Mouse (Mus musculus): ENCODE measurements at regions not wholly inside any gene's neighbourhood (a gene's known extent, or its start where the extent isn't known, plus 50 kb on each side); places are given as distances from the start of the nearest gene placed in this dataset.

DNA sequence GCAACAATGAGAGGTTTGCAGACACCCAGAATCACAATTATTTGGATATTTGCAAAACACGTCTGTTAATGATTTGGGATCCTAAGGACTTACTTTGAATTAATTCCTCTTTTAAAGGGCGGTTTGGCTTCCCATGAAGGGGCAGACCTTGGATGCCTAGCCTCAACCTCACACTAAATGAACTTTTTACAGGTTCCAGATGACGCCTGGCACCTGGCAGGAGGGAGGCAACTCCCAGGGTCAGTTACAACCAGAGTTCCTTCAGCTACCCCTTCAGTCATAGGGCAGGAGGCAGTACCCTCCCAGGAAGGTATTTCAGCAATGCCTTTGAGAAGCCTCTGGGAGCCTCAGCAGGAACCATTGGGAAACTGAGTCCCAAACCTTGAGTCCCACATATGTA lies 57.9 kb upstream of the Stx18 start:
- DNase-seq: no peak

DNA sequence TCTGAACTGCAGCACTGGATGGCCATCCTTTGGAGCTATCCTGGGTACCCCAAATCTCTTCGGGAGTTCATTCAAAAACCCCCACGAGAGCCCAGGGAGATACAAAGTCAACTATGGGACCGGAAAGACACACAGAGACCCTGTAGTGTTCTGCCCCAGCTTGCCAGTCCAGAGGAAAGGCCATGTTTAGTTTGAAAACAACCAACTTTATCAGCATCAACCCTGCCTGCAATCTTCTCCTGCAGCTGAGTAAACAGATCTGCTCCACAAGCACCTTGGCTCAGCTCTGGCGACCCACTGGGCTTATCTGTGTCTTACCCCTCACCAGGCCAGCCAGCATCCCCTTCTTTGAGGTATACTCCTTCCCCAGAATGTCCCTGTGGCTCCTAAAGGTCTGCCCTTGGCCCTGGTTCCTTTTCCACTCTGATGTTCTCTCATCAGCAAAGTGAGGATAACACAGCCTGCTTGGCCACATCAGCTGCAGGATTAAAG lies 61.6 kb upstream of the Stx18 start:
- no peak for DNase-seq

DNA sequence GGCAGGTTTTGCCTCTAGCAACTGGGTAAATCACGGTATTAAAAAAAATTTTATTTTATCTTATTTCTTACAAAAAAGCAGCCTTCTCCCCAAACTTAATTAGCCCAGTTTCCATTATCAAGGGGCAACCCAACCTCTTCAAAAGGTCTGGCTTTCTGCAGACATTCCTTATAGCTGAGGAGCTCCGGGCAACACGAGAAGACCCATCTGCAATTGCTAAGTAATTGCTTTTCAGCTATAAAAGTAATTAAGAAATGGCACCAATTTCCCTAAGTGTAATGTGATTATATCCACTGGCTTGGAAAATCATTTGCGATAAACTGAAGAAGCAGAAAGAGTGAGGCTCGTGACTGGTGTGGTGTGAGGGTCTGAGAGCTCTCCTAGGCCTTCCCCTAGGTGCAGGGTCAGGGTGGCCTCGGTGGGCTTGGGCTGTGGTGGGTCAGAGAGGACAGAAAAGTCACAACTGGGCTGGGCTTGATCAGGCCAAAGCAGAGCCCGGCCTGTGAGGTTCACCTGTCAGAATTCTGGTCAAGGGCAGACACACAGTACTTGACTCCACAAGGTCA lies 65.5 kb upstream of the Stx18 start:
- no peak for DNase-seq

- no peak for DNase-seq
Observed at GRCm38 (mm10) chr5:37971724-37972123, 66.8 kb upstream of the Stx18 start.

- DNase-seq: no peak
Observed at GRCm38 (mm10) chr5:37968596-37968995, 69.9 kb upstream of the Stx18 start.

DNA sequence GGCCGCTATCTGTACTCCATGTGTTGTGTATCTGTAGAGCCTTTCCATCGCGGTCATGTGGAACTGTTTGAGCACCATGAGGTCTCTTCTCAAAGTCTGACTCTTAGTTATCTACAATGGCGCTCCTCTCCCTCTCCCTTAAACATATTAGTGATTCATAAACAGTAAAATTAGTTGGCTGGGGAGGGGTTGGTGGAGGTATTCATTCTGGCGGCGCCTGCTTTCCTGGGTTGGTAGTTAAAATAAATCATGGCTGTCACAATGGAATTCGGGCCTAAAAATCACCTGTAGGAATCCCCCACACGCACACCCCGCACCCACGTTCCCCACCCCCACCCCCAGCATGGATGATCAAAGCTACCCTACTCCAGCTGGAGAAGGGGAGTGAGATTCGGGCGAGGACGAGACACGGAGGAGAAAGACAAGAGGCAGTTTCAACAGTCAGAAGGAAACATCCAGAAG lies 70.6 kb upstream of the Stx18 start:
- no peak for DNase-seq

- DNase-seq: no peak
Observed at GRCm38 (mm10) chr5:37967106-37967913, 71.2 kb upstream of the Stx18 start.

- DNase-seq: no peak
Observed at GRCm38 (mm10) chr5:37963688-37964087, 74.9 kb upstream of the Stx18 start.

- no peak for DNase-seq
Observed at GRCm38 (mm10) chr5:37962513-37962912, 76.0 kb upstream of the Stx18 start.

DNA sequence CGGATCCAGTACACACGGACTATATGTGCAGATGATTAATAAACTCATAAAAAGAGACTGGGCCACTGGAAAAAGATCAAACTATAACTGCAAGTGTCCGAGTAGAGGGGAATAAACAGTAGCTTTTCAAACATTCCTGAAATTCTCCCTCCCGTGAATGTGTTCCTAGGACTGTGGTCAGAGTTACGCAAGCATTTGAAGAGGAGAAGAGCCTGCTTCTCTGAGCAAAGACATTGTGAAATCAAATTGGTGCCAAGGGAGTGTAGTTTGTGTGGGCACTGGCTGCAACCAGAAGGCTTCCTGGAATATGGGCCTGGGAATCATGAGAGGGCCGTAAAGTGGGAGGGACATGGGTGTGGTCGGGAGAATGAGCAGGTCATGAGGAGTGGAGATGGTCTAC lies 78.3 kb upstream of the Stx18 start:
- no peak for DNase-seq

DNA sequence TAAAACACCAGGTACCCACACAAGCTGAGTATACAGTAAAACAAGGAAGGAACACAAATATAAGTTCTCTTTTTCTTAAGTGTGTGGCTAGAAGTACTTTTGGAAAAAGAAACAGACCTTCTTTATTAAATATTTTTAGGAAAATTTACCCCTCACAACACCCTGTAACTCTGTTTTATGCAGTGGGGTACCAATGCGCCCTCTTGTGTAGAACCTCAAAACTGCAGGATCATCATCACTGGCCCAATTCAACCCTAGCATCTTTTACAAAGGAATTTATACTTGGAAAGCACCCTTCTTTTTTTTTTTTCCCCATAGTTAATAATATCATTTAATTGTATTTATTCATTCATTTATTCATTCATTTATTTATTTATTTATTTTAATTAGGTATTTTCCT lies 86.4 kb upstream of the Stx18 start:
- no peak for DNase-seq

DNA sequence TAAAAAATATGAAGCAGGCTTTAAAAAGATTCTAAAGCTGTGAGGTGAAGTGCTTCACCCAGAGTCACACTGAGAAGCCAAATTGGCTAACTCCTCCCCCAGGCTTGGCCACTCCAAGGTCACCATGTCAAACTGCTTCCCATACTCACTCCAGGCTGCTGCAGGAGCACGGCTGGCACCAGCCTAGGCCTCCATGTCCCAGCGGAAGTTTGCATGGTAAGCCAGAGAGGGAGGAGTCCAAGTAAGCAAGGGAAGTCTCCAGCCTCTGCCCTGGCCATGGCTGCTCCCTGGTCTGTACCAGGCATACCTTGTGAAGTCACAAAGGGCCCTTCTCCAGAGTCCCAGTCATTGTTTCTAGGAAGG lies 105.8 kb upstream of the Stx18 start:
- DNase-seq: no peak

- no peak for DNase-seq
Observed at GRCm38 (mm10) chr5:37932086-37932759, 106.3 kb upstream of the Stx18 start.

DNA sequence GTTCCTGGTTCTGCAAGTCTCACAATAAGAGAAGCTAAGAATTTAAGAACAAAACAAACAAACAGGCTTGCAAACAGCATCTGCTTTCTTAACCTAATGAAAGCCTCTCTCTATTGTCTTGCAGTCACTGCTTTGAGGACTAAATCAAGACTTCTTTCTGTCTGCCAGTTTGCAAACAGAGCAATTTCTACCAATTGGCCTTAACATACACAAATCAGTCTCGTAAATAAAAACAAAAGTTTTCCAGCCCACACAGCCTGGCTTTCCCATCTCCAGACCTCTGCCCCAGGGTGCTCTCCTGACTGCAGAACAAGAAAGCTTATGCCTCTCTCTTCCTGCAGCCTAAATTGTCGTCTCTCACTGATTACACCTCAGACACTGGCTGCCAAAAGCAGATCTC lies 96.1 kb upstream of the Msx1 start:
- no peak for DNase-seq

- no peak for DNase-seq
Observed at GRCm38 (mm10) chr5:37919102-37919501, 94.7 kb upstream of the Msx1 start.

DNA sequence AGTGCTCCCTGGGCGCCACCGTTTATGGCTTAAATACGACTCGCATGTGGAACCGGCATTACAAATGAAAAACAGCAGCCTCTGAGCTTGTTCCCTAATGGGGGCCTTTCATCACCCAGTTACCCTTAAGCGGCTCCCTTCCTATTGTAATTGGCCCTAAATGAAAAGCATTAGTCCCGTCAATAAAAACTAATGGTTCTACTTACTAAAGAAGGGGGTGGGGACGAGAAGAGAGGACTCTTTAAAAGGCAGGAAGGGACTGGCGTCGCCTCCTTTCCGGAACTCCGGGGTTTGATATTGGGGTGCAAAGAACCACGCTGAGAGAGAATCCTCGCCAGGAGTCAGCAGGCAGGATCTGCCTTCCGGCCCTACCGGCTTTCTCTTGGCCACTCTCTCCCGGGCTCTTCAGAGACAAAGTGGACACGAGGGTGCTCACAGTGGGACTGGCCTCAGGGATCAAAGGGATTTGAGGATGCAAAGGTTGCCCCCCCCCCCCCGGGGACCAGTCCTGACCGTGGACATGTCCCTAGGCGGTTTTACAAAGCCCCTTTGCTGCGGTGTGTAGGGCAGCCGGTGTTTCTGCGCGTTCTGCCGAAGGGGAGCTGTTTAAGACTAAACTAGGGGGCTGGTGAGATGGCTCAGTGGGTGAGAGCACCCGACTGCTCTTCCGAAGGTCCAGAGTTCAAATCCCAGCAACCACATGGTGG lies 93.8 kb upstream of the Msx1 start:
- no peak for DNase-seq

GRCm38 (mm10) chr5:37917161-37917560 lies 92.8 kb upstream of the Msx1 start:
- no peak for DNase-seq

GRCm38 (mm10) chr5:37904683-37905352 lies 80.4 kb upstream of the Msx1 start:
- DNase-seq: no peak

DNA sequence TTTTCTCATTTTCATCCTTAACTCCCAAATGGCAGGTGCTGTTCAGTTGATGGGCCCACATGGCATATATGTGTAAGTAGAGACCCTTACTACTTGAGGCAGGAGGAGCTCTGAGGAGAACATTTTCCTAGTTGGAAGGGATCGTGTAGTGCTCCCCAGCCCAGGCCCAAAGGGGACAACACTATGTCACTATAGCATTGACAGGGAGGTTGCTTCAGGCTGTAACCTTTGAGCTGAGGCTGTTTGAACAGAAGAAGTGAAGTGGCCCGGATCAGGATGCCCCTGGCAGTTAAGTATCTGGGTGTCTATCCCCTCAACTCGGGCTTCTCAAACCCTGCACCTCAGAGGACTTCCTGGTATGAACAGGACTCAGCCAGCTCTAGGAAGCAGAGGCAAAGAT lies 79.5 kb upstream of the Msx1 start:
- no peak for DNase-seq

DNA sequence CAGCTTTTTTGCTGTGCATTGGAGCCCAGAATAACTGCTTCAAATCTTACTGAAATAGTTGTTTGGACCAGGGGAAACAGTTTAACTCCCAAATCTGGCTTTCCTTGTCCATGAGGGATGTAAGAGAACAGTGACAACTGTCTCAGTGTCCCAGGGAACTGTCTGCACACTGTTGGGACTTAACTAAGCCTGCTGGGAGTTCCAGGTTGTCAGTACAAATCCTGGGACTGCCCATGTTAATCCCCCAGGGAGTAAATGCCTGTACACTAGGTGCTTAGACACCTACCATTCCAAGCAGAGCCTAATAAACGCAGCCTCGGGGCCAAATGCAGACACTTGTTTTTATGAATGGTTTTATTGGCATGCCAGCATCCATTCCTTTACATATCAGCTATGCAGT lies 78.4 kb upstream of the Msx1 start:
- no peak for DNase-seq

DNA sequence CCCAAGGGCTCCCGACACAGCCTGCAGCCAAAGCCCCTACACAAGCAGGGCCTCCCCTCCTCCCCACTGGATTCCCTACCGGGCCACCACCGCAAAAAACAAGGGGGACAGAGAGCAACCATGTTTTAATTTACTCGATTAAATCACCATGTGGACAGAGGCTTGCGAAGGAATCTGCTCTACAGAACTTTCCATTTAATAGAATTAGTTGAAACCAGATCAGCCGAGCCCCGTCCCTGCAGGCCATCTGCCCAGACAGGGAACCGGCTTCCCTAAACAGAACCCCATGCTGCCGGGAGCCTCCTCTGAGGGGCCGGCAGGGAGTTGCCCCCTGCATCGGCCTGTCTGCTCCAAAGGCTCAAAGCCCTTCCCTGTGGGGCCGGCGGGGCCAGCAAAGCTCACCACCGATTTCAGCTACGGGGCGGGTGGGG lies 77.5 kb upstream of the Msx1 start:
- DNase-seq: no peak

- no peak for DNase-seq
Observed at GRCm38 (mm10) chr5:37898041-37898615, 73.7 kb upstream of the Msx1 start.

Data from liver (tissue).